Mouse (Mus musculus) limb, embryonic 10.5 days (tissue): Measurements from ENCODE around the gene Slc22a13. TPM values are rescaled to one million over a fixed set of nuclear protein-coding genes. Genes with fewer than 3 reads are reported as not detected.
"Not testable (repeated sequence)": the region's sequence is repeated elsewhere in the genome, so short reads cannot be mapped to it uniquely, and the experiment has no call there.

ENCODE experiments used
- DNase-seq: peaks from one replicate; pipeline ENCODE4 v3.0.0-alpha.2; 2017; ENCODE audit warnings: low spot score
- H3K27ac ChIP-seq: fragments of 300-500 bp; sonication (generic); 2 replicates; pipeline ENCODE4 v1.5.1; 2016; ENCODE audit warnings: mild to moderate bottlenecking
- H3K27me3 ChIP-seq: fragments of 300-500 bp; sonication (generic); 2 replicates; pipeline ENCODE4 v1.6.1; 2016; ENCODE audit warnings: low read depth, mild to moderate bottlenecking; ENCODE audit not compliant: poor library complexity, severe bottlenecking
- H3K36me3 ChIP-seq: fragments of 300-500 bp; sonication (generic); 2 replicates; pipeline ENCODE4 v1.6.1; 2016; ENCODE audit warnings: mild to moderate bottlenecking, moderate library complexity
- H3K4me1 ChIP-seq: fragments of 300-500 bp; sonication (generic); 2 replicates; pipeline ENCODE4 v1.6.1; 2016
- H3K4me3 ChIP-seq: fragments of 300-500 bp; sonication (generic); 2 replicates; pipeline ENCODE4 v1.5.1; 2016; ENCODE audit warnings: mild to moderate bottlenecking, moderate library complexity
- H3K9me3 ChIP-seq: fragments of 300-500 bp; sonication (generic); replicated peaks from 2 replicates; pipeline ENCODE4 v1.6.1; 2016; ENCODE audit warnings: mild to moderate bottlenecking
- WGBS: fragments of 180-500 bp; shearing (Covaris S2); methylation state at CpG from one replicate; pipeline ENCODE4 v1.1.7; 2016; 5-methylcytosine and 5-hydroxymethylcytosine counted together
- polyA plus RNA-seq: library from polyadenylated mRNA; unstranded; fragments of >200 nt; fragmentation: Nextera tagmentation; extraction: Ambion mirVana; gene quantifications from 2 replicates; pipeline ENCODE4 v1.2.1, GENCODE M21; 2016

Slc22a13 gene
- polyA plus RNA-seq, 1 experiment from 2014 or later: not detected

GRCm38 (mm10) chr9:119230829-119231228 lies 21.9 kb upstream of the Slc22a13 start:
- H3K9me3 ChIP-seq: no peaks in the 10 kb centered on the region
- no peaks in the 10 kb centered on the region for H3K4me1 ChIP-seq
- no peaks in the 10 kb centered on the region for H3K27me3 ChIP-seq
- no peaks in the 10 kb centered on the region for H3K36me3 ChIP-seq
- H3K4me3 ChIP-seq: no peak overlapping the region
- DNase-seq: no peak
- no peak overlapping the region for H3K27ac ChIP-seq
- 84% methylated on average over 2 of the region's 2 CpGs for WGBS

DNA sequence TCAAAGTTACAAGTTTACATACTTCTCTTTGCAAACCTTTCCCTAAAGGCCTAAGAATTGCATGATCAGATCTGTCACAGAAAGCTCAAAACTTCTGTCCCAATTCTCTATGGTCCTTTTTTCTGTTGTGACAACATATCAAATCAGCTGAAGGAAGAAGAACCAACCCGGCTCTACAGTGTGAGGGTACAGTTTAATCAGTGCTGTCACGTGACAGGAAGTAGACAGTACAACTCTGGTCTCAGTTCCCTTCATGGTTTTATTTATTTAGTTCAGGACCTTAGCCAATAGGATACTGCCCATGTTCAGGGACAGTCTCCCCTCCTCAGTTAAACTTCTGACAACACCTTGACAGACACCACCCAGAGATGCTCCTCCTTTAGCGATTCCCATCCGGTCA lies 11.4 kb upstream of the Slc22a13 start:
- 94% methylated on average over 4 of the region's 4 CpGs for WGBS
- H3K9me3 ChIP-seq: no peaks in the 10 kb centered on the region

GRCm38 (mm10) chr9:119219667-119220066 lies 10.8 kb upstream of the Slc22a13 start:
- no peaks in the 10 kb centered on the region for H3K9me3 ChIP-seq
- no peaks in the 10 kb centered on the region for H3K4me1 ChIP-seq
- peaks cover 15% of the 10 kb centered on the region for H3K36me3 ChIP-seq
- WGBS: 87% methylated on average over 2 of the region's 2 CpGs
- no peaks in the 10 kb centered on the region for H3K27me3 ChIP-seq
- H3K4me3 ChIP-seq: no peak overlapping the region
- H3K27ac ChIP-seq: no peak overlapping the region
- DNase-seq: no peak

More for the DNA sequence above, 11.4 kb upstream of the Slc22a13 start:
- Histone ChIP-seq H3K27ac (no peak overlapping the region), H3K4me3 (no peak overlapping the region), H3K36me3 (peaks cover 19% of the 10 kb centered on the region), H3K27me3 (no peaks in the 10 kb centered on the region), H3K4me1 (no peaks in the 10 kb centered on the region)
- DNase-seq: no peak

DNA sequence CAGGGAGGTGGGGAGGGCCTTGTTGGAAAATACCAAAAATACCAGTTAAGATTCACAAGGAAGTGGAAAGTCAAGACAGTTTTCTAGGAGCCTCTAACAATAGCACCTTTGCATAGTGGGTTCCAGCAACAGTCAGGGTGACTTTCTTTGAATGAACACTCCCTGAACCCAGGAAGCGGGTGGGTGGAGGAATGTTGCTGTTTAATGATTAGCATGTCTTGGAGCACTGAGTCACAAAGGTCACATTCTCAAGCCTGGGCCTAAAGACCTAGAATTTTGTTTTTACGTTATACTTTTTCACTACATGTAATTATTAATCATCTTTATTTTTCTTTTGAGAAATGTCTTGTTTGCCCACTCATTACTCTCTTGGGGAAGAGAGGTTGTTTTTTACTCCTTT lies 6.4 kb upstream of the Slc22a13 start:
- DNase-seq, H3K4me3 ChIP-seq, H3K9me3 ChIP-seq, H3K27me3 ChIP-seq, H3K27ac ChIP-seq, H3K4me1 ChIP-seq, H3K36me3 ChIP-seq: not testable (repeated sequence)
- 99% methylated on average over 2 of the region's 2 CpGs for WGBS

DNA sequence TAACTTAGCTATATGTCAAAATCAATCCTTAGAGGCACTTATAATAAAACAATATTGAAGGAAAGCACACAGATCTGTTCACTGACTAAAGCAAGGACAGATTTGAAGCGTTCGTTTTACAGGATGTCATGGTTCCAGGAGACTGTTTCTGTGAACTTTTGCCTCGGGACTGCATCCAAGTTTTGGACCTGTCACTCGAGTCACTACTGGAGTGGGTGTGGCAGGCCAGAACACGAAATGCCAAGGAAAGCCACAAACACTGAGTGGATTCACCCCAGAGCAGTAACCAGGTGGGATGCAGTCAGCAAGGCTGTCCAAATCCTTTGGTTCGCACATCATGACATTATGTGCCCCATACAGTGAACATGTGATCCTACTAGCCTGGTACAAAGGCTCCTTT lies 5.7 kb upstream of the Slc22a13 start:
- 92% methylated on average over 6 of the region's 6 CpGs for WGBS
- H3K27me3 ChIP-seq: no peaks in the 10 kb centered on the region
- no peak overlapping the region for H3K4me3 ChIP-seq
- DNase-seq: no peak
- H3K4me1 ChIP-seq: no peaks in the 10 kb centered on the region
- no peaks in the 10 kb centered on the region for H3K9me3 ChIP-seq
- H3K27ac ChIP-seq: no peak overlapping the region
- no peaks in the 10 kb centered on the region for H3K36me3 ChIP-seq

GRCm38 (mm10) chr9:119212996-119213395 lies 4.1 kb upstream of the Slc22a13 start:
- Histone ChIP-seq H3K27ac (no peak overlapping the region), H3K4me3 (no peak overlapping the region), H3K36me3 (no peaks in the 10 kb centered on the region), H3K9me3 (no peaks in the 10 kb centered on the region), H3K4me1 (no peaks in the 10 kb centered on the region), H3K27me3 (no peaks in the 10 kb centered on the region)
- WGBS: 82% methylated on average over 8 of the region's 8 CpGs
- no peak for DNase-seq

- no peak overlapping the region for H3K27ac ChIP-seq
- no peaks in the 10 kb centered on the region for H3K36me3 ChIP-seq
- no peaks in the 10 kb centered on the region; the same call in 1 of the 2 replicates for H3K9me3 ChIP-seq
- H3K27me3 ChIP-seq: no peaks in the 10 kb centered on the region
- no peaks in the 10 kb centered on the region for H3K4me1 ChIP-seq
- WGBS: 83% methylated on average over 4 of the region's 4 CpGs
- DNase-seq: no peak
- no peak overlapping the region for H3K4me3 ChIP-seq
These were observed 1.8 kb downstream of the Slc22a13 start for GRCm38 (mm10) chr9:119207113-119207512.

- DNase-seq: no peak
- H3K4me1 ChIP-seq: no peaks in the 10 kb centered on the region
- H3K27ac ChIP-seq: no peak overlapping the region
- H3K9me3 ChIP-seq: no peaks in the 10 kb centered on the region; the same call in 1 of the 2 replicates
- H3K36me3 ChIP-seq: no peaks in the 10 kb centered on the region
- no peak overlapping the region for H3K4me3 ChIP-seq
- H3K27me3 ChIP-seq: no peaks in the 10 kb centered on the region
- 87% methylated on average over 2 of the region's 2 CpGs for WGBS
These were observed 2.2 kb downstream of the Slc22a13 start for GRCm38 (mm10) chr9:119206666-119207065.

DNA sequence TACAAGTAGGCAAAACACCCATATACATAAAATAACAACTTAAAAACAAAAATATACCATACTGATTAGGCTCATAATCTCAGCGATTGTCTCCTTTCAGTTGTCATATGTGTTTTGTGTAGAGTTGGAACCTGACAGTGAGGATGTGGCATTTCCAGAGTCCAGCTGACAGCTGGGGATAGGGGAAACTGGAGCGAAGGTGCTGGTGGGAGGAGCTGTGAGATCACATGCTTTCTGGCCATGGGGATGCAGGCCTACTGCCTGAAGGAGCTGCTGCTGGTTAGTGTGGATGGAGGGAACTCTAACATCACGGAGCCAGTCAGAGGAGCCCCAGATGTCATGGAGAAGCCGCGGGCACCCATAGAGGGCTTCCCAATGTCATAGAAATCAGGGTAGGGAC lies 3.1 kb downstream of the Slc22a13 start:
- Histone ChIP-seq H3K27ac (no peak overlapping the region), H3K4me1 (no peaks in the 10 kb centered on the region), H3K4me3 (no peak overlapping the region), H3K9me3 (no peaks in the 10 kb centered on the region; the same call in 1 of the 2 replicates), H3K27me3 (no peaks in the 10 kb centered on the region), H3K36me3 (no peaks in the 10 kb centered on the region)
- no peak for DNase-seq
- WGBS: 87% methylated on average over 5 of the region's 5 CpGs

DNA sequence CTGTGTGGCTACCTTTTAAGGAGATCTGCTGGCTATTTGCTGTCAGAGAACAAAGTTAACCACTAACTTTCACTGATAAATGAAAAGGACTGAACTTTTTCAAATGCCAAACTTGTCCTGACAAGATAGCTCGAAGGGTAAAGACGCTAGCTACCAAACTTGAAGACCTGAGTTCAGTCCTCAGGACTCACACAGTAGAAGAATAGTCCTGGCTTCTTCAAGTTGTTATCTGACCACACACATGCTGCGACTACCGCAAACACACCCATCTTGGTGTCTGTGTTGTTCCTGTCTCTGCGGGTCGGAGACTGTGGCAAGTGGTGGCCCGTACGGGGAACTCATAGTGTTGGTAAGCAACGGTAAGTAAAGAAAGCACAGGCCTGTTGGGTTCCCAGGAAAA lies 5.3 kb downstream of the Slc22a13 start:
- H3K9me3 ChIP-seq: no peaks in the 10 kb centered on the region; the same call in 1 of the 2 replicates
- no peak for DNase-seq
- H3K27me3 ChIP-seq: no peaks in the 10 kb centered on the region
- no peaks in the 10 kb centered on the region for H3K4me1 ChIP-seq
- H3K36me3 ChIP-seq: no peaks in the 10 kb centered on the region
- H3K4me3 ChIP-seq: no peak overlapping the region
- no peak overlapping the region for H3K27ac ChIP-seq
- WGBS: 94% methylated on average over 9 of the region's 9 CpGs

- no peak overlapping the region for H3K4me3 ChIP-seq
- no peak overlapping the region for H3K27ac ChIP-seq
- no peak for DNase-seq
- H3K4me1 ChIP-seq: no peaks in the 10 kb centered on the region
- whole genome bisulfite sequencing: 89% methylated on average over 5 of the region's 5 CpGs
- H3K27me3 ChIP-seq: no peaks in the 10 kb centered on the region
- no peaks in the 10 kb centered on the region; the same call in 1 of the 2 replicates for H3K9me3 ChIP-seq
- H3K36me3 ChIP-seq: no peaks in the 10 kb centered on the region
These were observed 7.2 kb downstream of the Slc22a13 start for GRCm38 (mm10) chr9:119201653-119202052.

- H3K36me3 ChIP-seq: no peaks in the 10 kb centered on the region
- DNase-seq: no peak
- H3K4me3 ChIP-seq: no peak overlapping the region
- no peak overlapping the region for H3K27ac ChIP-seq
- 89% methylated on average over 10 of the region's 10 CpGs for WGBS
- H3K9me3 ChIP-seq: no peaks in the 10 kb centered on the region; the same call in 1 of the 2 replicates
- H3K4me1 ChIP-seq: no peaks in the 10 kb centered on the region
- H3K27me3 ChIP-seq: no peaks in the 10 kb centered on the region
These were observed 9.6 kb downstream of the Slc22a13 start for GRCm38 (mm10) chr9:119199151-119199861.

GRCm38 (mm10) chr9:119192202-119192990 lies 16.5 kb downstream of the Slc22a13 start:
- WGBS: 34% methylated on average over 11 of the region's 11 CpGs
- H3K4me3 ChIP-seq: no peak overlapping the region
- no peaks in the 10 kb centered on the region for H3K4me1 ChIP-seq
- no peaks in the 10 kb centered on the region for H3K9me3 ChIP-seq
- peak; percentile 65 for DNase-seq
- no peak overlapping the region for H3K27ac ChIP-seq
- no peaks in the 10 kb centered on the region for H3K36me3 ChIP-seq
- H3K27me3 ChIP-seq: no peaks in the 10 kb centered on the region
